Mouse (Mus musculus) ES-E14 (cell line): ENCODE measurements around the gene Hdhd5.

Experiments used
- CHD2 ChIP-seq: IDR thresholded peaks from 2 replicates; pipeline ENCODE4 v1.6.1; 2014; ENCODE audit warnings: mild to moderate bottlenecking, low read depth, low read length, inconsistent platforms
- ZC3H11A ChIP-seq: IDR thresholded peaks from 2 replicates; pipeline ENCODE4 v1.6.1; 2012; ENCODE audit warnings: low read depth, mild to moderate bottlenecking, inconsistent platforms, low read length, borderline replicate concordance

- TF ChIP-seq ZC3H11A (no peak), CHD2 (no peak)
Observed at GRCm38 (mm10) chr6:120556641-120557040, 25.5 kb upstream of the Hdhd5 start.
